Mouse (Mus musculus) CH12.LX (cell line): ENCODE data around the gene Cdc37l1.

ENCODE experiments used
- JUND ChIP-seq: conservative IDR thresholded peaks from 2 replicates; pipeline ENCODE4 v1.6.1; 2011; ENCODE audit warnings: low read depth, low read length, improper control_type of control experiment
- POLR2A ChIP-seq: IDR thresholded peaks from 2 replicates; pipeline ENCODE4 v1.6.1; 2011; ENCODE audit warnings: low read depth, mild to moderate bottlenecking, improper control_type of control experiment, low read length
- SIN3A ChIP-seq: IDR thresholded peaks from 2 replicates; pipeline ENCODE4 v1.6.1; 2012; ENCODE audit warnings: low read length, improper control_type of control experiment, inconsistent platforms
- ZC3H11A ChIP-seq: IDR thresholded peaks from 2 replicates; pipeline ENCODE4 v1.6.1; 2012; ENCODE audit warnings: low read depth, mild to moderate bottlenecking, inconsistent platforms, low read length, improper control_type of control experiment
- ZMIZ1 ChIP-seq: IDR thresholded peaks from 2 replicates; pipeline ENCODE4 v1.6.1; 2012; ENCODE audit warnings: low read depth, mild to moderate bottlenecking, inconsistent platforms, low read length, improper control_type of control experiment

DNA sequence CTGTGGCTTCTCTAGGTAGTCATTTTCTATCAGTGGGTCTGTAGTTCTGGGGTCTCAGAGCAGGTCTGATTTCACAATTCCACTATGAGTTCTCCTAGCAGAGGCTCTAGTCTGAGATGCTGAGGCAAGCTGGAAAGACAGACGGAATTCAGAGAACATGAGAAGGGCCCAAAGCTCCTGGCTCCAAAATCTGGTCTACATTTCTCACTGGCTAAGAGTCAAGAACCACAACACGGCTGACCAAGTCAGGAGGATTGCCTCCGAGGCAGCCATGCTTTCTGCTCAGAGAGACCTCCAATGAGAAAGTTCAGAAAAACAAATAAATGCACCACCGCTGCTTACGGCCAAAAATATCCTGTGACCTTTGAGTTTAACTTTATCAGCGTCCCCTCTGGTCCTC, 64.4 kb downstream of the Cdc37l1 start:
- TF ChIP-seq JUND = no peak
- TF ChIP-seq POLR2A = no peak
- TF ChIP-seq SIN3A = no peak
- no peak for TF ChIP-seq ZMIZ1
- no peak for TF ChIP-seq ZC3H11A
